8 mouse cellular contexts compared by ENCODE assay signal in the genomic region with DNA sequence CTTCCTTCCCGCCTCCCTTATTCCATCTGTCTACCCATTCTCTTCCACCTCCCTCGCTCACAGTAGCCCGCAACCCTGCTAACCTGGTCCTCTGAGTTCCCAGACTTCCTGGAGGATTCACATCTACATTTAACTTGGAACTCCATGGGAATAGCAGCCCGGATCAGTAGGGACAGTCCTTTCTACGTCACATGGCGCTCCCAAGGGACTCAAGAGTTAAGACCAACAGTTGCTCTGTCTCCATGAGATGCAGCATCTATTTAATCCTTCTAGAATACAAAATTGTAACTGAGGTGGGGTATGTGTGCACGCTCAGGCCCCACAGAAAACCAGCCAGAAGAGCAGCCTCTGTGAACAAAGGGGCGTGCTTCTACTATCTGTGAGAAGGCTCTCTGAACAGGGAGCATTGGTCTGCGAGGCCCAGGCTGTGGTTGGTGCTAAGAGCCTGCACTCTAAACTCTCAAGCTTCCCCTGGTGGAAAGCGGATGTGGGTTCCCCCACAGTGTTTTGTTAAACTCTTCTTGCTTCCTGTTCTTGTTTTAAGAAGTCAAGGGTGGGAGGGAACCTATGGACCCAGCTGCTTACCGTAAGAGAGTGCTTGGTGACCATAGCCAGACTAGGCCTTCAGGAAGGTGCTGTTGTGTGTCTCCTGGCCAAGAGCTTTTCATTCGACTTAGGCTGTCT. TPM values are rescaled to one million over a fixed set of nuclear protein-coding genes. Genes with fewer than 3 reads are reported as not detected.
DNase-seq lines count a peak whose midpoint lies in the region; ATAC-seq lines count a peak whose summit lies in the region.

No protein-coding gene starts in this region.

- peak; percentile 75 for ATAC-seq in megakaryocyte-erythroid progenitor cell, adult 5-6 weeks (replicated peaks; ENCODE audit: low FRiP score, low TSS enrichment, poor library complexity, severe bottlenecking)
- no peak for ATAC-seq in erythroid progenitor cell, adult 5-6 weeks (replicated peaks; ENCODE audit: low FRiP score, poor library complexity, severe bottlenecking)

- peak; percentile 57 for DNase-seq in adrenal gland, postnatal 14 days
- no peak for DNase-seq in adrenal gland, postnatal 25 days
- DNase-seq in heart, adult 8-10 months (ENCODE audit: low spot score) = peak; percentile 77
- peak; percentile 57 for DNase-seq in kidney, postnatal 14 days
- peak; percentile 84 for DNase-seq in thymus, postnatal 4 days
- no peak for DNase-seq in retina, embryonic 14.5 days (ENCODE audit: low spot score)

RNA-seq across cellular contexts. Expression of a gene that starts 2.2 kb away (rescaled TPM):
- total RNA-seq in adrenal gland, postnatal 14 days (2021) = 6.2 and 8.0 TPM in 2 replicates
- 5.9 and 6.8 TPM in 2 replicates for total RNA-seq in adrenal gland, postnatal 25 days (2021)
- total RNA-seq in heart, adult 8-10 months (2022) = 1 to 10 TPM; 3.4 to 4.9 (median 4.9) TPM
- total RNA-seq in megakaryocyte-erythroid progenitor cell, adult 5-6 weeks (2014; fragmentation: Nextera tagmentation) = 0.52 and 0.67 TPM in 2 replicates
- total RNA-seq in megakaryocyte-erythroid progenitor cell, adult 5-6 weeks (2017) = 0.70 and 2.7 TPM in 2 replicates
- 1.1 TPM in 1 of 2 replicates, not detected in the other for total RNA-seq in erythroid progenitor cell, adult 5-6 weeks (2015; ENCODE audit: low replicate concordance)
- total RNA-seq in erythroid progenitor cell, adult 5-6 weeks (2017; ENCODE audit: low replicate concordance) = 0.39 TPM in 1 of 2 replicates, not detected in the other

RNA-seq across cellular contexts. Expression of a gene that starts 29.9 kb away (rescaled TPM):
- total RNA-seq in adrenal gland, postnatal 14 days (2021) = 1.7 TPM in 1 of 2 replicates, not detected in the other
- total RNA-seq in adrenal gland, postnatal 25 days (2021) = not detected in 2 replicates
- not detected for total RNA-seq in heart, adult 8-10 months (2022)
- total RNA-seq in megakaryocyte-erythroid progenitor cell, adult 5-6 weeks (2014; fragmentation: Nextera tagmentation) = 3.3 TPM in 1 of 2 replicates, not detected in the other
- not detected in 2 replicates for total RNA-seq in megakaryocyte-erythroid progenitor cell, adult 5-6 weeks (2017)
- total RNA-seq in erythroid progenitor cell, adult 5-6 weeks (2015; ENCODE audit: low replicate concordance) = not detected in 2 replicates
- total RNA-seq in erythroid progenitor cell, adult 5-6 weeks (2017; ENCODE audit: low replicate concordance) = not detected in 2 replicates

RNA-seq across cellular contexts. Expression of a gene that starts 31.2 kb away (rescaled TPM):
- total RNA-seq in adrenal gland, postnatal 14 days (2021) = 0.70 and 1.1 TPM in 2 replicates
- total RNA-seq in adrenal gland, postnatal 25 days (2021) = 0.67 TPM in 1 of 2 replicates, not detected in the other
- 1 to 10 TPM in 2 of 4 experiments, under 1 TPM in 2; 0.79 to 1.6 (median 0.97) TPM for total RNA-seq in heart, adult 8-10 months (2022)
- total RNA-seq in megakaryocyte-erythroid progenitor cell, adult 5-6 weeks (2014; fragmentation: Nextera tagmentation) = 0.07 TPM in 1 of 2 replicates, not detected in the other
- not detected in 2 replicates for total RNA-seq in megakaryocyte-erythroid progenitor cell, adult 5-6 weeks (2017)
- total RNA-seq in erythroid progenitor cell, adult 5-6 weeks (2015; ENCODE audit: low replicate concordance) = not detected in 2 replicates
- total RNA-seq in erythroid progenitor cell, adult 5-6 weeks (2017; ENCODE audit: low replicate concordance) = not detected in 2 replicates

RNA-seq across cellular contexts. Expression of a gene that starts 52.5 kb away (rescaled TPM):
- 6.0 and 12.2 TPM in 2 replicates for total RNA-seq in adrenal gland, postnatal 14 days (2021)
- 5.9 and 8.9 TPM in 2 replicates for total RNA-seq in adrenal gland, postnatal 25 days (2021)
- 1 to 10 TPM in 3 of 4 experiments, under 1 TPM in 1; 0.98 to 2.2 (median 1.7) TPM for total RNA-seq in heart, adult 8-10 months (2022)
- 2.3 and 4.8 TPM in 2 replicates for total RNA-seq in megakaryocyte-erythroid progenitor cell, adult 5-6 weeks (2014; fragmentation: Nextera tagmentation)
- total RNA-seq in megakaryocyte-erythroid progenitor cell, adult 5-6 weeks (2017) = 0.69 and 0.94 TPM in 2 replicates
- 2.5 and 3.4 TPM in 2 replicates for total RNA-seq in erythroid progenitor cell, adult 5-6 weeks (2015; ENCODE audit: low replicate concordance)
- 2.1 and 2.3 TPM in 2 replicates for total RNA-seq in erythroid progenitor cell, adult 5-6 weeks (2017; ENCODE audit: low replicate concordance)

Comparison
In these comparisons a context has a peak if more than half of its experiments do, and no peak if none do; other contexts are left out.
1. DNase-seq: peak in adrenal gland, postnatal 14 days (single experiment), heart, adult 8-10 months (single experiment), kidney, postnatal 14 days (single experiment) and thymus, postnatal 4 days (single experiment); none in adrenal gland, postnatal 25 days (single experiment) and retina, embryonic 14.5 days (single experiment).